Mouse (Mus musculus) thymus, postnatal 0 days (tissue): Measurements from ENCODE around the gene Esp36. TPM values are rescaled to one million over a fixed set of nuclear protein-coding genes. Genes with fewer than 3 reads are reported as not detected.
"Not testable (repeated sequence)": the region's sequence is repeated elsewhere in the genome, so short reads cannot be mapped to it uniquely, and the experiment has no call there.

ENCODE experiments used
- DNase-seq: peaks from one replicate; pipeline ENCODE4 v3.0.0-alpha.2; 2015; ENCODE audit warnings: low spot score
- polyA plus RNA-seq: library from polyadenylated mRNA; unstranded; fragments of >200 nt; fragmentation: Nextera tagmentation; extraction: Ambion mirVana; gene quantifications from 2 replicates; pipeline ENCODE4 v1.2.1, GENCODE M21; 2015

Esp36 gene
- polyA plus RNA-seq, result not detected in 2 replicates

GRCm38 (mm10) chr17:38420085-38420484, at the start of gene Esp36:
Gene Esp36 (minus strand): TSS chr17:38420185.
- DNase-seq, result no peak

DNA sequence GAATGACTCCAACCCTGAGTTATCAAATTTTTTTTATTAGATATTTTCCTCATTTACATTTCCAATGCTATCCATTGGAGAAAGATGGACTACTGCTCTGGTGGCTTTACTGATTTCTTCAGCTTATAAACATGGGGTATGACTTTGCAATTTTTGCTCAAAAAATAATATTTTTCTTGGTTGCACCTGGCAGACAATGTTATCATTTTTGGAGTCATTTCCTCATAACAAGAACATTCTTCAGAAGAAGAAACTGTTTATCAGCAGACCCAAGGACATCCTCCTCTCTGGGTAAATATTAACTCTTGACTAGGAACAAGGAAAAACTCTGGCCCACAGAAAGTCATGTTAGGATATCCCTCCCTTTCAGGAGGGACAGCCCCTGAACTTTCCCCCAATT, 36.2 kb upstream of the Esp36 start:
- not testable (repeated sequence) for DNase-seq

DNA sequence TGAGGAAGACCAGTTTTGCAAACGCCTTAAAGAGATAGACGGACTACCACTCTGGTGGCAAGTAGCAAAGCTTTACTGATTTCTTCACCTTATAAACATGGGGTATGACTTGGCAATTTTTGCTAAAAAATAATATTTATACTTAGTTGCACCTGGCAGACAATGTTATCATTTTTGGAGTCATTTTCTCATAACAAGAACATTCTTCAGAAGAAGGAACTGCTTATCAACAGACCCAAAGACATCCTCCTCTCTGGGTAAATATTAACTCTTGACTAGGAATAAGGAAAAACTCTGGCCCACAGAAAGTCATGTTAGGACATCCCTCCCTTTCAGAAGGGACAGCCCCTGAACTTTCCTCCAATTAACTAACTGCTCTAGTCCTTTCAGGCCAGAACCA, 30.7 kb upstream of the Esp36 start:
- no peak for DNase-seq

DNA sequence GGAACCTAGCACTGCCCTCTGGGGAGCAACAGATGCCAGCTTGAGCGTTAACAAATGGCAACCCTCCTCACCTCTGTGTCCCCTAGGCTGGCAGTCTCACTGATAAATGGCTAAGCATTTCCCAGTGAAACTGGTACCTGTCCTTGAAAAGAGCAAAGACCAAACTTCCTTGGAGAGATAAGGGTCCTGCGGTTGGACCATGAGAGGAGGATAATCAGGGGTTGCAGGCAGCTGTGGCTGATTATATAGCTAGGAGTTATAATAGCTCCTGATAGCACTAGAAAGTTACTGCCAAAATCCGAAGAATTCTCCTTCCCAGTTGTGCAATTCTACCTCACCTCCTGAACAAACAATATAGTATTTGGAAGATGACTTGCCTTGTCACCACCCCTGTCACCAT, 13.8 kb downstream of the Esp36 start:
- no peak for DNase-seq

- no peak for DNase-seq
Observed at GRCm38 (mm10) chr17:38391821-38392220, 28.2 kb downstream of the Esp36 start.

Other genes starting within 250 kb of the Esp36 start
- not detected in 2 replicates for gene Olfr134, start 248.8 kb downstream of the Esp36 start, polyA plus RNA-seq
- not detected in 2 replicates for gene Olfr135, start 215.8 kb downstream of the Esp36 start, polyA plus RNA-seq
- gene Olfr138, start 159.2 kb downstream of the Esp36 start, polyA plus RNA-seq, result not detected in 2 replicates
- not detected in 2 replicates for gene Olfr137, start 112.6 kb downstream of the Esp36 start, polyA plus RNA-seq
- not detected in 2 replicates for gene Olfr136, start 90.4 kb downstream of the Esp36 start, polyA plus RNA-seq
- not detected in 2 replicates for gene Esp34, start 134.0 kb upstream of the Esp36 start, polyA plus RNA-seq
- not detected in 2 replicates for gene Esp31, start 219.3 kb upstream of the Esp36 start, polyA plus RNA-seq